Mouse (Mus musculus) liver, embryonic 16.5 days (tissue): ENCODE measurements around the gene Pafah1b1. TPM values are rescaled to one million over a fixed set of nuclear protein-coding genes. Genes with fewer than 3 reads are reported as not detected.

Experiments used
- ATAC-seq: fragments of 200-750 bp; cut with Nextera tagmentation; 2 replicates; pipeline ENCODE4 v1.8.0; 2017; ENCODE audit warnings: low read depth, mild to moderate bottlenecking, moderate number of reproducible peaks, moderate library complexity
- H3K27ac ChIP-seq: fragments of 300-500 bp; sonication (generic); 2 replicates; pipeline ENCODE4 v1.5.1; 2014; ENCODE audit warnings: mild to moderate bottlenecking, low read length
- H3K27me3 ChIP-seq: fragments of 300-500 bp; sonication (generic); 2 replicates; pipeline ENCODE4 v1.6.1; 2014; ENCODE audit warnings: low read depth, low read length, mixed read lengths; ENCODE audit not compliant: control insufficient read depth, insufficient read depth
- H3K36me3 ChIP-seq: fragments of 300-500 bp; sonication (generic); 2 replicates; pipeline ENCODE4 v1.6.1; 2014; ENCODE audit warnings: mild to moderate bottlenecking; ENCODE audit not compliant: control insufficient read depth, insufficient read depth
- H3K4me1 ChIP-seq: fragments of 300-500 bp; sonication (generic); 2 replicates; pipeline ENCODE4 v1.6.1; 2014; ENCODE audit warnings: low read depth, low read length, mixed read lengths; ENCODE audit not compliant: control insufficient read depth
- H3K4me2 ChIP-seq: fragments of 300-500 bp; sonication (generic); 2 replicates; pipeline ENCODE4 v1.6.1; 2014; ENCODE audit warnings: low read depth, low read length, mixed read lengths
- H3K4me3 ChIP-seq: fragments of 300-500 bp; sonication (generic); 2 replicates; pipeline ENCODE4 v1.5.1; 2014; ENCODE audit warnings: low read depth, mild to moderate bottlenecking, low read length
- H3K9ac ChIP-seq: fragments of 300-500 bp; sonication (generic); 2 replicates; pipeline ENCODE4 v1.6.1; 2014; ENCODE audit warnings: low read depth, low read length
- H3K9me3 ChIP-seq: fragments of 300-500 bp; sonication (generic); replicated peaks from 2 replicates; pipeline ENCODE4 v1.6.1; 2016; ENCODE audit warnings: low read length; ENCODE audit not compliant: control insufficient read depth
- WGBS: fragments of 180-500 bp; shearing (Covaris S2); extraction: QIAGEN DNeasy Blood & Tissue Kit; methylation state at CpG from one replicate; pipeline ENCODE4 v1.1.7; 2014; ENCODE audit not compliant: insufficient replicate concordance; 5-methylcytosine and 5-hydroxymethylcytosine counted together
- polyA plus RNA-seq: library from polyadenylated mRNA; unstranded; fragments of >200 nt; fragmentation: Nextera tagmentation; extraction: Ambion mirVana; gene quantifications from 2 replicates; pipeline ENCODE4 v1.2.1, GENCODE M21; 2015

The Pafah1b1 gene
- polyA plus RNA-seq, 1 experiment from 2014 or later, result 26.4 TPM

DNA sequence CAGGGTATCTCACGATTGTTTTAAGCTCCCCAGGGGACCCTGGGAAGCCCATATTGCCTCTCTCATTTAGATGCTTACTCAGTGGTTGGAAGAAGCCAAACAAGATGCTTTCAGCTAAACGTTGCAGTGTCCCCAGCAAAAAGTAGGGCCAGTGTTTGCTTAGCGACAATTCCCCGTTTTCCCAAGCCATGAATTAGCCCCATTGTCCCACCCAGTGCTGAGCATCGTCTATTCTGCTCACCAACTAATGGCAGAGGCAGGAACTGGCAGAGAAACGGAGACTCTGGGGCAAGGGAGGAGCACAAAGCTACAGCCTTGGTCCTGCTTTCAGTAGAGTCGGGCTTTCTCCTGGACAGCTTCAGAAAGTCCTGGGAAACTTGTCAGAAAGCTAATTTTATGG lies 10.4 kb upstream of the Pafah1b1 start:
- Histone ChIP-seq H3K27me3 (no peaks in the 10 kb centered on the region), H3K9me3 (peaks cover 4% of the 10 kb centered on the region), H3K4me3 (no peak overlapping the region), H3K4me2 (no peak overlapping the region), H3K36me3 (no peaks in the 10 kb centered on the region), H3K9ac (no peak overlapping the region), H3K27ac (no peak overlapping the region), H3K4me1 (no peaks in the 10 kb centered on the region)
- 32% methylated on average over 7 of the region's 7 CpGs for WGBS
- ATAC-seq, result no peak

DNA sequence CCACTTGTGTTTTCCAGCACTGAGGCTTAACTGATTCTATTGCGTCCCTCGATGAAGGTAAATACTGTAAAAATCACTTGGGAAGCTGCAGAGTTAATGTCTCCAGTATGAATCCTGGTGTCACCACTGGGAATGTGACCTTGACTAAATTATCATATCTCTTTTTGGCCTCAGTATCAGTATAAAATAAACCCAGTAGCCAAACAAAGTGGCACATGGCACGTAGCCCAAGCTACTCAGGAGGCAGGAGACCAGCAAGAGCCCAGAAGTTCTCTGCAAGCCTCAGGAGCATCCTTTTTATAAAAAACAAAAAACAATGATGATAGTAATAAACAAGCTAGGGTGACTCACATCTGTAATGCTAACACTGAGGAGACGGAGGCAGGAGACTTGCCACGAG lies 711 bp upstream of the Pafah1b1 start:
- Histone ChIP-seq H3K9ac (no peak overlapping the region), H3K4me3 (no peak overlapping the region), H3K27ac (no peak overlapping the region)

DNA sequence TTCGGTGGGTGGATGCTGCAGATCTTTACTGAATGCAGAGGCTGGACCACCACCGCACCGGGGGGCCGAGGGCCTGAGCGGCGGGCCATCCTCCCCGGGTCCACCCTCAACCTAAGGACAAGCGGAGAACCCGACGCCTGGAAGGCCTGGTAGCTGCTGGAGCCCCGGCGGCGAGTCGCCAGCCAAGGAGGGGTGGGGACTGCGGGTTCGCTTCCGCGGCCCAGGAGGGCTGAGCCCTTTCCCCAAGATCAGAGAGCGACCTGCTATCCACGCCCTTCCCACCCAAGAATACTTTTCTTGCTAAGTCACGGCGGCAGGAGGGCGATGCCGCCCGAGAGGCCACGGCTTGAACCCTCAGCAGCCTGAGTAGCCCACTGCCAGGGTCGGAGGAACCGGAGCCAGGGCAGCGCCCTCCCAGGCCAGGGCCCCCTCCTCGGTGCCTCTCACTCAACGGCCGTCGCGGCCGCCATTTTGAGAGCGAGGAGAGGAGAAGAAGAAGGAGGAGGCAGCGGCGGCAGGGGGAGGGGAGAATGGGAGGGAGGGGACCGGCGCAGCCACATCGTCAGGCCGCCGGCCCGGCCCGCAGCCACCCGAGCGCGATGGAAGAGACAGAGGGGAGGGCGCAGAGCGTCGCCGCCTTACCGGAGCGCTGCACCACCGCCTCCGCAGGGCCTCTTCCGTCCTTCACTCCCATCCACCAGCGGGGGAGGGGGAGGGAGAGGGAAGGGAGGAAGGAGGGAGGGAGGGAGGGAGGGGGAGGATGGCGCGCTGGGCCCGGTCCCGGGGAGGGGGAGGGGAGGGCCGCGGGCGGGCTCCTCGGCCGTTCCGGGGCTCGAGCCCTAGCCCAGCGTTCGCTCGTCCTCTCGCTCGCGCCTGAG lies 874 bp downstream of the Pafah1b1 start:
- H3K4me2 ChIP-seq, result peak overlapping the region; percentile 84
- no peaks in the 10 kb centered on the region for H3K36me3 ChIP-seq
- H3K27ac ChIP-seq, result peak overlapping the region; percentile 99
- peaks cover 26% of the 10 kb centered on the region for H3K4me1 ChIP-seq
- WGBS, result under 1% methylated on average over 65 of the region's 75 CpGs
- peak; percentile 72 for ATAC-seq
- H3K27me3 ChIP-seq, result no peaks in the 10 kb centered on the region
- peak overlapping the region; percentile 97 for H3K4me3 ChIP-seq
- no peaks in the 10 kb centered on the region for H3K9me3 ChIP-seq
- peak overlapping the region; percentile 99 for H3K9ac ChIP-seq

More for the DNA sequence above, 711 bp upstream of the Pafah1b1 start:
- Histone ChIP-seq H3K4me1 (peaks cover 17% of the 10 kb centered on the region), H3K9me3 (no peaks in the 10 kb centered on the region), H3K36me3 (no peaks in the 10 kb centered on the region), H3K27me3 (no peaks in the 10 kb centered on the region), H3K4me2 (peak overlapping the region; percentile 95; the same call in 1 of the 2 replicates)
- ATAC-seq, result no peak
- WGBS, result 80% methylated on average over 5 of the region's 5 CpGs

DNA sequence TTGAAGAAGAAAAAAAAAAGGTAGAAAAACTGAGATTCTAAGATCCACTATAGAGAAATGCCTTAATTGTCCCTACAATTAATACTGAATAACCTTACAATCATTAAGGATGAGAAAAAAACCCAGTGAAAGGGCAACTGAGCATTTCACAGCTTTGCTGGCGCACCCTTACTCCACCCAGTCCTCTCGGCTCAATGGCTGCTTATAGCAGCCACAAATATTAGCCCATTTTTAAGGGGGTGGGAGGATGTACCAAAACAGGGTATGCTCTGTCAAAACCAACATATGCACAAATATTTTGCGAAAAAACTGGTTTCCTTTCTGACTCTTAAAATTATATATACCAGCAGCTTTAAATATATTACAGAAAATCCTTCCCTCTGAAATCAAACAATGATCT lies 2.5 kb downstream of the Pafah1b1 start:
- H3K4me3 ChIP-seq, result peak overlapping the region; percentile 52
- no peak overlapping the region for H3K27ac ChIP-seq
- WGBS, result 22% methylated on average over 3 of the region's 3 CpGs
- no peaks in the 10 kb centered on the region for H3K9me3 ChIP-seq
- H3K4me2 ChIP-seq, result peak overlapping the region; percentile 55
- no peaks in the 10 kb centered on the region for H3K36me3 ChIP-seq
- no peaks in the 10 kb centered on the region for H3K27me3 ChIP-seq
- peaks cover 26% of the 10 kb centered on the region for H3K4me1 ChIP-seq
- ATAC-seq, result no peak
- H3K9ac ChIP-seq, result peak overlapping the region; percentile 40

DNA sequence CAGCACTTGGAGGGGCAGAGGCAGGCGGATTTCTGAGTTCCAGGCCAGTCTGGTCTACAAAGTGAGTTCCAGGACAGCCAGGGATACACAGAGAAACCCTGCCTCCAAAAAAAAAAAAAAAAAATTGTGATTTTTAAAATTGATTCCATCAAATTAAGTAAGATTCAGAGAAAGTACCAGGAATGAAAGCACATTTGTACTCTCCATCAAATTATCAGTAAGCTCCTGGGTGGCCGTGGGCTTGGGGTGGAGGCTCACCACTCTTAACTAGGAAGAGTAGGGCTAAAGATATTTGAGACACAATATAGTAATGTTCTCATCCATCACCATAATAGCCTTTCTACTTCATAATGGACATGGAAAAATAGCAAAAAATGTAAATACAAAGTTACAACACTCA lies 3.3 kb downstream of the Pafah1b1 start:
- peak overlapping the region; percentile 42 for H3K4me2 ChIP-seq
- no peaks in the 10 kb centered on the region for H3K27me3 ChIP-seq
- H3K36me3 ChIP-seq, result no peaks in the 10 kb centered on the region
- WGBS, result 55% methylated on average over 2 of the region's 2 CpGs
- no peak for ATAC-seq
- H3K4me1 ChIP-seq, result peaks cover 26% of the 10 kb centered on the region
- H3K27ac ChIP-seq, result no peak overlapping the region
- peak overlapping the region; percentile 12; the same call in 1 of the 2 replicates for H3K4me3 ChIP-seq
- no peak overlapping the region for H3K9ac ChIP-seq
- H3K9me3 ChIP-seq, result no peaks in the 10 kb centered on the region

DNA sequence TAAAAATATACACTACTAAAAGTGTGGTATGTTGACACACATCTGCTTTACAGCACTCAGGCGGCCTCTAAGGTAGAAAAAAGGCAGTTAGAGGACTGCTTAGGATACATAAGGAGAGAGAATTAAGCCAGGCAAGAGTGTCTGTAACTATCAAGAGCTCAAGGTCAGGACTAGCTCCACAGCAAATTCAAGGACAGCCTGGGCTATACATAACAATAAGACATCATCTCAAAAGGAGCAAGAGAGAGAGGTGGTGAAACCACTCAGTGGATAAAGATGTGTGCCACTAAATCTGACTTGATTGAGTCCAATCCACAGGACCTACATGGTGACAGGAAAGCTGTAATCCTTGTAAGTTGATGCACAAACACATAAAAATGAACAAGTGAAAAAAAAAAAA lies 3.8 kb downstream of the Pafah1b1 start:
- Histone ChIP-seq H3K4me3 (peak overlapping the region; percentile 1; the same call in 1 of the 2 replicates), H3K4me2 (peak overlapping the region; percentile 42), H3K27ac (0 out of 2 replicates have a peak overlapping the region, but pooled peaks have one; percentile 16), H3K4me1 (peaks cover 26% of the 10 kb centered on the region), H3K27me3 (no peaks in the 10 kb centered on the region), H3K9ac (no peak overlapping the region), H3K36me3 (no peaks in the 10 kb centered on the region), H3K9me3 (no peaks in the 10 kb centered on the region)
- 56% methylated on average over 1 of the region's 1 CpGs for WGBS
- no peak for ATAC-seq

DNA sequence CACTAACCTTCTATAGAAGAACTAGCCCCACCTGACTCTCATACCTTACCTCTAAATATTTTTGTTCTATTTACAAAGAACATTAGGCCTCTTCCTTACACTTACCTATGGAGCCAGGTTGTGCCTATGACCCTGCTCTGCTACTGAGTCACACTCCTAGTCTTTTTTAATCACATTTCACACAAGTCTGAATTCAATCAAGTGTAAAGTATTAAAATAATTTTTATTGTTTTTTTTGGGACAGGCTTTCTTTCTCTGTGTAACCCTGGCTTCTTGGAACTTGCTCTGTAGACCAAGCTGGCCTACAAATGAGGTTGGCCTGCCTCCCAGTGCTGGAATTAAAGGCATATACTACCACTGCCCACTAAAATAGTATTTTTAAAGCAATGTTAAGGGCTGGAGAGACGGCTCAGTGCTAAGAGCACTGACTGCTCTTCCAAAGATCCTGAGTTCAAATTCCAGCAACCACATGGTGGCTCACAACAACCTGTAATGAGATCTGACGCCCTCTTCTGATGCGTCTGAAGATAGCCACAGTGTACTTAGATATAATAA lies 8.4 kb downstream of the Pafah1b1 start:
- H3K4me1 ChIP-seq, result peaks cover 19% of the 10 kb centered on the region
- no peak for ATAC-seq
- no peaks in the 10 kb centered on the region for H3K36me3 ChIP-seq
- H3K27ac ChIP-seq, result no peak overlapping the region
- no peaks in the 10 kb centered on the region for H3K9me3 ChIP-seq
- no peak overlapping the region for H3K4me2 ChIP-seq
- WGBS, result 82% methylated on average over 3 of the region's 3 CpGs
- no peaks in the 10 kb centered on the region for H3K27me3 ChIP-seq
- H3K9ac ChIP-seq, result no peak overlapping the region
- no peak overlapping the region for H3K4me3 ChIP-seq

DNA sequence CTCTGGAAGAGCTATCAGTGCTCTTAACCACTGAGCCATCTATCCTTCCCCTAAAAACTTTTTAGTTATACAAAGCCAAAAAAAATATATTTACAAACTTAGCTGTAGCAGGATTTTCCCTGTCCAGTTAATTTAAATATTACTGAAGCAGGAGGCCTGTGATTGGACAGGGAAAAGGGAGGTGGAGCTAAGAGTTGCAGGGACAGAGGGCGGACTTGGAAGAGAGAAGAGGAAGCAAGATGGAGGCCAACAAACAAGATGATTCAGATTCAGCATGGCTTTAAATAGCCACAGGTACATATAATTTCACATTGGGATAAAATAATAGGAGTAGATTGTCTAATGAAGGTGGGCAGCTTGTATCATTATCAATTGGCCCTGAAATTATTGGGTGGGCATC lies 13.8 kb downstream of the Pafah1b1 start:
- Histone ChIP-seq H3K9ac (no peak overlapping the region), H3K4me2 (no peak overlapping the region), H3K27me3 (no peaks in the 10 kb centered on the region), H3K4me3 (no peak overlapping the region), H3K36me3 (no peaks in the 10 kb centered on the region), H3K9me3 (no peaks in the 10 kb centered on the region), H3K4me1 (peaks cover 5% of the 10 kb centered on the region), H3K27ac (no peak overlapping the region)
- no peak for ATAC-seq
- 77% methylated on average over 1 of the region's 1 CpGs for WGBS

DNA sequence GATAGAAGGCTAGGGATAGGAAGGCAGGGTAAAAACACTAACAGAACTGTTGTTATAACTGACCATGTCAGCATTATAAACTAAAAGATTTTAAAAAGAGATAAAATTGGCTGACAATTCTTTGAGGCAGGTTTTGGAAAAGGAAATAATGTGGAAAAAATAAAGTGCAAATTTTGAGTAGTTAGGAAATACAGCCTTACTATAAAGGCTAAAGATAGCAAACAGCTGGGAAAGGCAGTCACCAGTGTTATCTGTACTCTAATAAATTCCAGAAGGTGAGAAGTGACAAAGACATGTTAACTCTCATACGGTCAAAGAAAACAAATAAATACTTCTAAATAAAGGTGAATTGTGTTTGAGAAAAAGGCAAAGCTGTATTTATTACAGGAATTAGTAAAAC lies 15.7 kb downstream of the Pafah1b1 start:
- Histone ChIP-seq H3K36me3 (no peaks in the 10 kb centered on the region), H3K9me3 (no peaks in the 10 kb centered on the region), H3K27me3 (no peaks in the 10 kb centered on the region), H3K4me2 (no peak overlapping the region), H3K27ac (no peak overlapping the region), H3K9ac (no peak overlapping the region), H3K4me3 (no peak overlapping the region), H3K4me1 (peaks cover 5% of the 10 kb centered on the region)
- 35% methylated on average over 1 of the region's 1 CpGs for WGBS
- ATAC-seq, result no peak
